Mouse (Mus musculus) cerebellum, adult 9-10 months (tissue): ENCODE data around the gene Slc22a30.
"Not testable (repeated sequence)": the region's sequence is repeated elsewhere in the genome, so short reads cannot be mapped to it uniquely, and the experiment has no call there.

Source experiments
- DNase-seq: peaks from one replicate; pipeline ENCODE4 v3.0.0; 2022

The Slc22a30 gene

DNA sequence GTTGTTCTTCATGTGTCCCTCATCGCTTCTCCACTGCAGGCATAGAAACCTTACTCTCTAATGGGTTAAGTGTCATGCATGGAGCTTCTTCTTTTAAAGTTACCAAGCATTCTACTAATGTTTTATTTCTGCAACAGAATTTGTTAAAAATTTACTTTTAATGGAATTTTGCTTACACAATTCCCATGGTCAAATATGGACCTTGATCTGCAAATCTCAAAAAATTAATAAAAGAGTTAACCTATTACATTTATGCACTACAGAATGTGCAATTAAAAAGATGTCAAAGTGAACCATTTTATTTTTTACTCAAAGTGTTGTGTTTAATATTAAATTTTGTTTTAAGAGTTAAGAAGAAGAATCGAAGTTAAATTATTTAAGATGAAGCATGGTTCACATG lies at the start of gene Slc22a30:
Gene Slc22a30 (minus strand): TSS at position 101 of the 400 bp plus-strand sequence.
- not testable (repeated sequence) for DNase-seq

DNA sequence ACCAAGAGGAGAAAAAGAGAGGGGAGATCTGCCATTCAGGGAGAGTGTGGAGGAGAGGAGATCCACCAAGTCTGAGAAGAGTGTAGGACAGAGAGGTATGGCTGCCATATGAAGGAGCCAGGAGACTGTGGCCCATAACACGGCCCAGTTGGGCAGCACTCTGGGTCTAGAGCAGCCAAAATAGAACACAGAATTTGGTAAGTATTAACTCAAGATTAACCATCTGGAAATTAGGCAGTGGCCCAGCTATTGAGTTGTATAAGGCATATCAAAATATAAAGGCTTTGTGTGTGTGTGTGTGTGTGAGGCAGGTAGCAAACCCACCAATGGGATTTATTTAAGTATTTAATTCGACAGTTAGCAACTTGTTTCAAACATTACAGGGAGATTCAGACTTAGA lies 43.4 kb upstream of the Slc22a30 start:
- no peak for DNase-seq

DNA sequence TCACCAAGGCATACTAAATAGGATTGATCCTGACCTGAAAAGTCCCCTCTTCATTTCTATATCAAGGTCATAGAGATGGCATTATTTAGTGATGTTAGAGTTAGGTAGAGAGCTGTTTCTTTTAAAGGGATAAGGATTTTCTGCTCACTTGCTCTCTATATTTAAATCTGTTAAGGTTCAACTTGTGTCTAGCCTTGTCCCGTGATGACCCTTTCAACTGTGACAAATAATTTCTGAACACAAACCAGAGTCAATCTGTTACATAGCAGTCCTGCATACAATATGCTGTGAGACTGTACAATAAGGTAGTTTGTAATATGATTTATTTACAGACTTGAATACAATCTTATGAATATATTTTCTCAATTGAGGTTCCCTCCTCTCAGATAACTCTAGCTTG lies 42.6 kb upstream of the Slc22a30 start:
- no peak for DNase-seq

DNA sequence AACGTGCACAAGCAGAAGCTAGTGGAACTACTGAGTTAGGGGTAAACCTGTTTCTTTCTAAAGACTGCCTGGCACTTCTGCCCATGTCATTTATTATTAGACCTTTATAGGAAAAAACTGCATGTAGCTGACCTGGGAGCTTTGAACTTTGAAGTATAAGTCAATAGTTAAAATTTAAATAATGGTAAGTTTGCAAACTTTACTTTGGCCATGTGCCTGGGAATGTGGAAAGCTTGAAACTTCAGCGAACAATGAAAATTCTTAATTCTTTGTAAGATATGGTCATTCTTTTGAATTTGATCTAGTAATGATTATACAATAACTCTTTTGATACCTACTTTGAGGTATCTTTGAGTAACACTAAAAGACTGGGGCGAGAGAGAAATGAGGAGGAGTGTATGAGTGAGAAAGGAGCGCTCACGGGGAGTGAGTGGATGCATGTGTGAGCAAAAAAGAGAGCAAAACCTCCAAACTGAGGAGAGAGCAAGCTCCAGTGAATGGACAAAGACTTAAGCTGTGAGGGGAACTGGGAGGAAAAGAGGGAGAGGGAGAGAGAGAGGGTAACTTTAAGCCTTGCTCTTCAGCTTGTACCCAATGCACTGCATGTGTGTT lies 26.2 kb upstream of the Slc22a30 start:
- DNase-seq, result no peak

DNA sequence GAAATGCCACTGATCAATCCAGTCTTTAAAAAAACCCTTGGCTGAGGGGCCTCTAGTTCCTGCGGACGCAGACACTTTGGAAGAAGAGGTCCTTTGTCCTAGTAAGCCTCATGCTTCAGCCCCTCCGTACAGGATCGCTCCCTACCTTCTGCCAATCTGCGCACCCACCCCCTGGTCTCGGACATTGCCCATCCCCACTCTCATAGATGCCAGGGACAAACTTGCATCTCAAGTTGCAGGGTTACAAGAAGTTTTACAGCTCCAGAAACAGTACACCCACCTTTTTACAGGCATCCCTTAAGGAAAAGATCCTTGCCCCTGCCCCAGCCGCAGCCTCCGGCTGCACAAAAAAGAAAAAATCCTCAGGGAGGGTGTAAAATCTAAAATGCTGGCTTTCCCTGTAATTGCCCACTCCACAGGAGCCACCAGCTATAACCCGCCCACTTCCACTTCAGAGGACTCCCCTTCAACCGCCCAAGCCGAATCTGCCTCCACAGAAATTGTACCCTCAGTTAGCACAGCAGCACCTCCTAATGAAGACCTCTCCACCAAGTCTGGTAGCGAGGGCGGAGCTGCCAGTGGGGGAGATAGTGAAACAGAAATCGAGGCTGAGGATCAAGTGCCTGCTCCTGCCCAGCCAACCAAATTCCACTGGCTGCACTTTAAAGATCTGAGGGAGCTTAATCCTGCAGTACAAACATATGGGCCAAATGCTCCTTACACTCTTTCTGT lies 2.5 kb upstream of the Slc22a30 start:
- not testable (repeated sequence) for DNase-seq
